Mouse (Mus musculus): ENCODE measurements at regions not wholly inside any gene's neighbourhood (a gene's known extent, or its start where the extent isn't known, plus 50 kb on each side); places are given as distances from the start of the nearest gene placed in this dataset.

- no peak for DNase-seq (ENCODE audit: low spot score in 2 of 2)
These were observed 475.2 kb upstream of the Gm26657 start for GRCm38 (mm10) chr4:56264626-56265025.

GRCm38 (mm10) chr4:56263822-56264221, 476.0 kb upstream of the Gm26657 start:
- DNase-seq (ENCODE audit: low spot score in 2 of 2), result no peak

GRCm38 (mm10) chr4:56262589-56262988, 477.3 kb upstream of the Gm26657 start:
- DNase-seq (ENCODE audit: low spot score in 2 of 2), result no peak

- no peak for DNase-seq (ENCODE audit: low spot score in 2 of 2)
These were observed 477.9 kb upstream of the Gm26657 start for GRCm38 (mm10) chr4:56261992-56262391.

GRCm38 (mm10) chr4:56252375-56252774, 487.5 kb upstream of the Gm26657 start:
- no peak for DNase-seq (ENCODE audit: low spot score in 2 of 2)

- no peak for DNase-seq (ENCODE audit: low spot score in 2 of 2)
These were observed 488.1 kb upstream of the Gm26657 start for GRCm38 (mm10) chr4:56251766-56252165.

GRCm38 (mm10) chr4:56250611-56251010, 489.3 kb upstream of the Gm26657 start:
- no peak for DNase-seq (ENCODE audit: low spot score in 2 of 2)

GRCm38 (mm10) chr4:56243863-56244262, 496.0 kb upstream of the Gm26657 start:
- DNase-seq (ENCODE audit: low spot score in 2 of 2), result no peak

GRCm38 (mm10) chr4:56238496-56239488, 501.1 kb upstream of the Gm26657 start:
- DNase-seq (ENCODE audit: low spot score in 2 of 2), result no peak

- no peak for DNase-seq (ENCODE audit: low spot score in 2 of 2)
These were observed 508.5 kb upstream of the Gm26657 start for GRCm38 (mm10) chr4:56231414-56231813.

- no peak for DNase-seq (ENCODE audit: low spot score in 2 of 2)
These were observed 509.4 kb upstream of the Gm26657 start for GRCm38 (mm10) chr4:56230451-56230850.

GRCm38 (mm10) chr4:56226493-56226892, 513.4 kb upstream of the Gm26657 start:
- DNase-seq (ENCODE audit: low spot score in 2 of 2), result no peak

GRCm38 (mm10) chr4:56224542-56224941, 515.3 kb upstream of the Gm26657 start:
- no peak for DNase-seq (ENCODE audit: low spot score in 2 of 2)

GRCm38 (mm10) chr4:56222023-56222776, 517.7 kb upstream of the Gm26657 start:
- DNase-seq (ENCODE audit: low spot score in 2 of 2), result peak; percentile 68 to 75

GRCm38 (mm10) chr4:56220531-56220930, 519.3 kb upstream of the Gm26657 start:
- DNase-seq (ENCODE audit: low spot score in 2 of 2), result no peak

GRCm38 (mm10) chr4:56209499-56209898, 530.4 kb upstream of the Gm26657 start:
- DNase-seq (ENCODE audit: low spot score in 2 of 2), result no peak

- no peak for DNase-seq (ENCODE audit: low spot score in 2 of 2)
These were observed 532.1 kb upstream of the Gm26657 start for GRCm38 (mm10) chr4:56207726-56208125.

- no peak for DNase-seq (ENCODE audit: low spot score in 2 of 2)
These were observed 534.8 kb upstream of the Gm26657 start for GRCm38 (mm10) chr4:56205069-56205468.

- no peak for DNase-seq (ENCODE audit: low spot score in 2 of 2)
These were observed 546.5 kb upstream of the Gm26657 start for GRCm38 (mm10) chr4:56193365-56193764.

- no peak for DNase-seq (ENCODE audit: low spot score in 2 of 2)
These were observed 547.4 kb upstream of the Gm26657 start for GRCm38 (mm10) chr4:56192516-56192915.

- DNase-seq (ENCODE audit: low spot score in 2 of 2), result no peak
These were observed 560.3 kb upstream of the Gm26657 start for GRCm38 (mm10) chr4:56179566-56179965.

GRCm38 (mm10) chr4:56178844-56179481, 560.9 kb upstream of the Gm26657 start:
- no peak for DNase-seq (ENCODE audit: low spot score in 2 of 2)

Data from spleen, postnatal 36 days (tissue).